Mouse (Mus musculus) liver, adult 2 months (tissue): Measurements from ENCODE around the gene Car6. TPM values are rescaled to one million over a fixed set of nuclear protein-coding genes. Genes with fewer than 3 reads are reported as not detected.

Experiments
- DNase-seq: peaks from one replicate; pipeline ENCODE4 v3.0.0-alpha.2; 2011; ENCODE audit warnings: low read depth, low spot score; ENCODE audit errors: extremely low read depth
- H3K27ac ChIP-seq: fragments of 200-500 bp; replicated peaks from 2 replicates; pipeline ENCODE4 v1.5.1; 2012; ENCODE audit warnings: low read depth, mild to moderate bottlenecking, control low read depth, inconsistent platforms, low read length; ENCODE audit not compliant: insufficient read depth
- H3K27me3 ChIP-seq: fragments of 200-500 bp; 2 replicates; pipeline ENCODE4 v1.6.1; 2012; ENCODE audit warnings: mild to moderate bottlenecking, moderate library complexity, low read length, inconsistent platforms; ENCODE audit not compliant: control insufficient read depth, insufficient read depth
- H3K36me3 ChIP-seq: fragments of 200-500 bp; 2 replicates; pipeline ENCODE4 v1.6.1; 2012; ENCODE audit warnings: low read length, inconsistent platforms; ENCODE audit not compliant: control insufficient read depth, insufficient read depth
- H3K4me1 ChIP-seq: fragments of 200-500 bp; 2 replicates; pipeline ENCODE4 v1.6.1; 2011; ENCODE audit warnings: low read length; ENCODE audit not compliant: control insufficient read depth, insufficient read depth
- H3K4me3 ChIP-seq: fragments of 200-500 bp; 2 replicates; pipeline ENCODE4 v1.5.1; 2011; ENCODE audit warnings: low read depth, mild to moderate bottlenecking, control low read depth, low read length, moderate library complexity; ENCODE audit not compliant: insufficient read depth
- H3K79me2 ChIP-seq: fragments of 200-500 bp; 2 replicates; pipeline ENCODE4 v1.6.1; 2012; ENCODE audit warnings: inconsistent platforms, mild to moderate bottlenecking, low read length, moderate library complexity; ENCODE audit not compliant: control insufficient read depth, insufficient read depth
- H3K9ac ChIP-seq: fragments of 200-500 bp; 2 replicates; pipeline ENCODE4 v1.6.1; 2012; ENCODE audit warnings: low read depth, mild to moderate bottlenecking, control low read depth, inconsistent platforms, low read length
- CTCF ChIP-seq: fragments of 200-500 bp; IDR thresholded peaks from 2 replicates; pipeline ENCODE4 v1.5.1; 2011; ENCODE audit warnings: low read depth, low read length, control low read depth
- POLR2A ChIP-seq: fragments of 200-500 bp; IDR thresholded peaks from 2 replicates; pipeline ENCODE4 v1.6.1; 2011; ENCODE audit warnings: low read length, control low read depth; ENCODE audit not compliant: insufficient read depth; ENCODE audit errors: extremely low read depth
- WGBS: fragments of 180-500 bp; shearing (Covaris S2); methylation state at CpG from one replicate; pipeline ENCODE4 v1.1.7; 2018; 5-methylcytosine and 5-hydroxymethylcytosine counted together
- polyA plus RNA-seq: library from polyadenylated mRNA; depleted of rRNA; stranded (reverse); fragments of >200 nt; gene quantifications from 2 replicates; pipeline ENCODE4 v1.2.3, GENCODE M21; 2012
- total RNA-seq: library from RNA; depleted of rRNA; stranded (reverse); fragments of >200 nt; gene quantifications from 2 replicates; pipeline ENCODE4 v1.2.3, GENCODE M21; 2014

Car6 gene
- total and polyA plus RNA-seq, 2 experiments: not detected

GRCm38 (mm10) chr4:150217042-150217554 is 16.0 kb upstream of the Car6 start:
- no peaks in the 10 kb centered on the region for H3K79me2 ChIP-seq
- H3K9ac ChIP-seq: no peak overlapping the region
- TF ChIP-seq CTCF: no peak
- no peak for TF ChIP-seq POLR2A
- no peak for DNase-seq
- H3K27ac ChIP-seq: no peak overlapping the region
- no peaks in the 10 kb centered on the region for H3K36me3 ChIP-seq
- H3K27me3 ChIP-seq: no peaks in the 10 kb centered on the region
- no peak overlapping the region for H3K4me3 ChIP-seq
- H3K4me1 ChIP-seq: peaks cover 15% of the 10 kb centered on the region
- WGBS: 70% methylated on average over 5 of the region's 5 CpGs

- Histone ChIP-seq H3K36me3 (no peaks in the 10 kb centered on the region), H3K4me3 (no peak overlapping the region), H3K9ac (no peak overlapping the region), H3K27me3 (no peaks in the 10 kb centered on the region), H3K27ac (no peak overlapping the region), H3K4me1 (peaks cover 12% of the 10 kb centered on the region), H3K79me2 (no peaks in the 10 kb centered on the region)
- 76% methylated on average over 6 of the region's 6 CpGs for WGBS
- no peak for TF ChIP-seq CTCF
- TF ChIP-seq POLR2A: no peak
- DNase-seq: no peak
These were observed 15.3 kb upstream of the Car6 start for GRCm38 (mm10) chr4:150216423-150216822.

- WGBS: 45% methylated on average over 5 of the region's 5 CpGs
- no peaks in the 10 kb centered on the region for H3K36me3 ChIP-seq
- H3K79me2 ChIP-seq: no peaks in the 10 kb centered on the region
- TF ChIP-seq POLR2A (no peak), CTCF (peak; percentile 52; the same call in 1 of the 2 replicates)
- no peak overlapping the region for H3K9ac ChIP-seq
- no peak overlapping the region for H3K4me3 ChIP-seq
- peaks cover 5% of the 10 kb centered on the region for H3K4me1 ChIP-seq
- no peak overlapping the region for H3K27ac ChIP-seq
- no peak for DNase-seq
- H3K27me3 ChIP-seq: no peaks in the 10 kb centered on the region
These were observed 12.8 kb upstream of the Car6 start for GRCm38 (mm10) chr4:150213910-150214309.

GRCm38 (mm10) chr4:150212553-150212971 is 11.4 kb upstream of the Car6 start:
- no peak overlapping the region for H3K4me3 ChIP-seq
- peak; percentile 61 for DNase-seq
- H3K27me3 ChIP-seq: no peaks in the 10 kb centered on the region
- peak overlapping the region; percentile 45; the same call in 1 of the 2 replicates for H3K9ac ChIP-seq
- H3K79me2 ChIP-seq: no peaks in the 10 kb centered on the region
- no peaks in the 10 kb centered on the region for H3K36me3 ChIP-seq
- TF ChIP-seq CTCF (no peak), POLR2A (no peak)
- H3K27ac ChIP-seq: no peak overlapping the region
- H3K4me1 ChIP-seq: peaks cover 3% of the 10 kb centered on the region
- 2% methylated on average over 15 of the region's 15 CpGs for WGBS

- TF ChIP-seq POLR2A (no peak), CTCF (no peak)
- H3K4me3 ChIP-seq: no peak overlapping the region
- no peak for DNase-seq
- no peaks in the 10 kb centered on the region for H3K27me3 ChIP-seq
- no peak overlapping the region for H3K9ac ChIP-seq
- peaks cover 3% of the 10 kb centered on the region for H3K4me1 ChIP-seq
- no peaks in the 10 kb centered on the region for H3K79me2 ChIP-seq
- 54% methylated on average over 10 of the region's 10 CpGs for WGBS
- no peak overlapping the region for H3K27ac ChIP-seq
- no peaks in the 10 kb centered on the region for H3K36me3 ChIP-seq
These were observed 10.9 kb upstream of the Car6 start for GRCm38 (mm10) chr4:150211930-150212552.

GRCm38 (mm10) chr4:150210306-150210705 is 9.2 kb upstream of the Car6 start:
- no peak for DNase-seq
- Histone ChIP-seq H3K4me3 (no peak overlapping the region), H3K27me3 (no peaks in the 10 kb centered on the region), H3K36me3 (no peaks in the 10 kb centered on the region), H3K4me1 (peaks cover 3% of the 10 kb centered on the region), H3K27ac (no peak overlapping the region), H3K79me2 (no peaks in the 10 kb centered on the region), H3K9ac (no peak overlapping the region)
- TF ChIP-seq POLR2A (no peak), CTCF (no peak)
- 91% methylated on average over 8 of the region's 8 CpGs for WGBS
